Mouse (Mus musculus): ENCODE measurements at regions not wholly inside any gene's neighbourhood (a gene's known extent, or its start where the extent isn't known, plus 50 kb on each side); places are given as distances from the start of the nearest gene placed in this dataset.

GRCm38 (mm10) chr6:127207308-127207707 lies 55.3 kb upstream of the Ccnd2 start:
- no peak for ATAC-seq (replicated peaks; ENCODE audit: low FRiP score, low TSS enrichment, poor library complexity, severe bottlenecking)

GRCm38 (mm10) chr6:127213355-127213754 lies 61.4 kb upstream of the Ccnd2 start:
- no peak for ATAC-seq (replicated peaks; ENCODE audit: low FRiP score, low TSS enrichment, poor library complexity, severe bottlenecking)

GRCm38 (mm10) chr6:127215915-127216314 lies 63.9 kb upstream of the Ccnd2 start:
- no peak for ATAC-seq (replicated peaks; ENCODE audit: low FRiP score, low TSS enrichment, poor library complexity, severe bottlenecking)

- ATAC-seq (replicated peaks; ENCODE audit: low FRiP score, low TSS enrichment, poor library complexity, severe bottlenecking): no peak
Observed at GRCm38 (mm10) chr6:127218634-127219445, 66.8 kb upstream of the Ccnd2 start.

GRCm38 (mm10) chr6:127219446-127219802 lies 67.4 kb upstream of the Ccnd2 start:
- ATAC-seq (replicated peaks; ENCODE audit: low FRiP score, low TSS enrichment, poor library complexity, severe bottlenecking): no peak

GRCm38 (mm10) chr6:127226242-127226983 lies 74.4 kb upstream of the Ccnd2 start:
- ATAC-seq (replicated peaks; ENCODE audit: low FRiP score, low TSS enrichment, poor library complexity, severe bottlenecking): no peak

- ATAC-seq (replicated peaks; ENCODE audit: low FRiP score, low TSS enrichment, poor library complexity, severe bottlenecking): no peak
Observed at GRCm38 (mm10) chr6:127236510-127237109, 84.6 kb upstream of the Ccnd2 start.

GRCm38 (mm10) chr6:127237168-127237567 lies 85.2 kb upstream of the Ccnd2 start:
- no peak for ATAC-seq (replicated peaks; ENCODE audit: low FRiP score, low TSS enrichment, poor library complexity, severe bottlenecking)

- ATAC-seq (replicated peaks; ENCODE audit: low FRiP score, low TSS enrichment, poor library complexity, severe bottlenecking): 0 out of 2 replicates have a peak, but pooled peaks have one; percentile 16
Observed at GRCm38 (mm10) chr6:127239529-127240471, 87.8 kb upstream of the Ccnd2 start.

GRCm38 (mm10) chr6:127240472-127241375 lies 88.7 kb upstream of the Ccnd2 start:
- no peak for ATAC-seq (replicated peaks; ENCODE audit: low FRiP score, low TSS enrichment, poor library complexity, severe bottlenecking)

GRCm38 (mm10) chr6:127241693-127242425 lies 89.9 kb upstream of the Ccnd2 start:
- no peak for ATAC-seq (replicated peaks; ENCODE audit: low FRiP score, low TSS enrichment, poor library complexity, severe bottlenecking)

- ATAC-seq (replicated peaks; ENCODE audit: low FRiP score, low TSS enrichment, poor library complexity, severe bottlenecking): no peak
Observed at GRCm38 (mm10) chr6:127243032-127243431, 91.0 kb upstream of the Ccnd2 start.

- ATAC-seq (replicated peaks; ENCODE audit: low FRiP score, low TSS enrichment, poor library complexity, severe bottlenecking): peak; percentile 91
Observed at GRCm38 (mm10) chr6:127245814-127246440, 93.9 kb upstream of the Ccnd2 start.

- no peak for ATAC-seq (replicated peaks; ENCODE audit: low FRiP score, low TSS enrichment, poor library complexity, severe bottlenecking)
Observed at GRCm38 (mm10) chr6:127246730-127247129, 94.7 kb upstream of the Ccnd2 start.

GRCm38 (mm10) chr6:127247343-127247742 lies 95.3 kb upstream of the Ccnd2 start:
- ATAC-seq (replicated peaks; ENCODE audit: low FRiP score, low TSS enrichment, poor library complexity, severe bottlenecking): no peak

GRCm38 (mm10) chr6:127250181-127250873 lies 98.3 kb upstream of the Ccnd2 start:
- no peak for ATAC-seq (replicated peaks; ENCODE audit: low FRiP score, low TSS enrichment, poor library complexity, severe bottlenecking)

All from megakaryocyte-erythroid progenitor cell, adult 5-6 weeks (primary cell).